Mouse (Mus musculus): Measurements from ENCODE around the gene Xpnpep3. TPM values are rescaled to one million over a fixed set of nuclear protein-coding genes. Genes with fewer than 3 reads are reported as not detected.
"Not testable (repeated sequence)": the region's sequence is repeated elsewhere in the genome, so short reads cannot be mapped to it uniquely, and the experiment has no call there.

The Xpnpep3 gene
- polyA plus RNA-seq, 1 experiment from 2014 or later = 10.9 TPM

GRCm38 (mm10) chr15:81470735-81471134, 70.8 kb downstream of the Xpnpep3 start:
- Histone ChIP-seq H3K27ac (ENCODE audit: low read length) (no peak overlapping the region), H3K4me3 (ENCODE audit: low read length) (no peak overlapping the region), H3K27me3 (ENCODE audit: insufficient read depth, low read length) (no peaks in the 10 kb centered on the region), H3K4me2 (replicated peaks; ENCODE audit: low read depth, low read length) (no peak overlapping the region), H3K9me3 (ENCODE audit: low read length) (no peaks in the 10 kb centered on the region), H3K9ac (replicated peaks; ENCODE audit: low read length) (no peak overlapping the region), H3K4me1 (ENCODE audit: insufficient read depth, low read length) (peaks cover 11% of the 10 kb centered on the region), H3K36me3 (ENCODE audit: insufficient read depth, low read length) (peaks cover 64% of the 10 kb centered on the region)
- no peak for ATAC-seq (ENCODE audit: low FRiP score, low TSS enrichment)
- 46% methylated on average over 8 of the region's 8 CpGs for WGBS

GRCm38 (mm10) chr15:81472256-81472655, 72.3 kb downstream of the Xpnpep3 start:
- Histone ChIP-seq H3K36me3 (ENCODE audit: insufficient read depth, low read length) (peaks cover 64% of the 10 kb centered on the region), H3K27ac (ENCODE audit: low read length) (no peak overlapping the region), H3K9ac (replicated peaks; ENCODE audit: low read length) (no peak overlapping the region), H3K9me3 (ENCODE audit: low read length) (no peaks in the 10 kb centered on the region), H3K4me3 (ENCODE audit: low read length) (no peak overlapping the region), H3K4me1 (ENCODE audit: insufficient read depth, low read length) (peaks cover 8% of the 10 kb centered on the region), H3K27me3 (ENCODE audit: insufficient read depth, low read length) (no peaks in the 10 kb centered on the region), H3K4me2 (replicated peaks; ENCODE audit: low read depth, low read length) (no peak overlapping the region)
- no peak for ATAC-seq (ENCODE audit: low FRiP score, low TSS enrichment)
- WGBS = 93% methylated on average over 5 of the region's 5 CpGs

GRCm38 (mm10) chr15:81475654-81476053, 75.7 kb downstream of the Xpnpep3 start:
- Histone ChIP-seq H3K4me1 (ENCODE audit: insufficient read depth, low read length) (0 out of 2 replicates have a peak, but pooled peaks cover 1% of the 10 kb centered on the region), H3K9ac (replicated peaks; ENCODE audit: low read length) (no peak overlapping the region), H3K4me3 (ENCODE audit: low read length) (no peak overlapping the region), H3K27me3 (ENCODE audit: insufficient read depth, low read length) (no peaks in the 10 kb centered on the region), H3K36me3 (ENCODE audit: insufficient read depth, low read length) (peaks cover 47% of the 10 kb centered on the region), H3K9me3 (ENCODE audit: low read length) (no peaks in the 10 kb centered on the region), H3K4me2 (replicated peaks; ENCODE audit: low read depth, low read length) (no peak overlapping the region), H3K27ac (ENCODE audit: low read length) (no peak overlapping the region)
- no peak for ATAC-seq (ENCODE audit: low FRiP score, low TSS enrichment)
- 48% methylated on average over 3 of the region's 3 CpGs for WGBS

- Histone ChIP-seq H3K4me1 (ENCODE audit: insufficient read depth, low read length) (peaks cover 8% of the 10 kb centered on the region; the same call in 1 of the 2 replicates), H3K9ac (replicated peaks; ENCODE audit: low read length) (no peak overlapping the region), H3K4me2 (replicated peaks; ENCODE audit: low read depth, low read length) (no peak overlapping the region), H3K27ac (ENCODE audit: low read length) (no peak overlapping the region), H3K4me3 (ENCODE audit: low read length) (no peak overlapping the region), H3K27me3 (ENCODE audit: insufficient read depth, low read length) (no peaks in the 10 kb centered on the region), H3K9me3 (ENCODE audit: low read length) (no peaks in the 10 kb centered on the region), H3K36me3 (ENCODE audit: insufficient read depth, low read length) (peaks cover 37% of the 10 kb centered on the region)
- WGBS = 5% methylated on average over 2 of the region's 2 CpGs
- ATAC-seq (ENCODE audit: low FRiP score, low TSS enrichment) = 0 out of 2 replicates have a peak, but pooled peaks have one; percentile 46
Measured at GRCm38 (mm10) chr15:81476597-81476996, 76.7 kb downstream of the Xpnpep3 start.

GRCm38 (mm10) chr15:81479446-81480213, 79.7 kb downstream of the Xpnpep3 start:
- Histone ChIP-seq H3K4me1 (ENCODE audit: insufficient read depth, low read length) (peaks cover 8% of the 10 kb centered on the region; the same call in 1 of the 2 replicates), H3K27ac (ENCODE audit: low read length) (no peak overlapping the region), H3K9ac (replicated peaks; ENCODE audit: low read length) (no peak overlapping the region), H3K27me3 (ENCODE audit: insufficient read depth, low read length) (no peaks in the 10 kb centered on the region), H3K36me3 (ENCODE audit: insufficient read depth, low read length) (peaks cover 8% of the 10 kb centered on the region), H3K4me3 (ENCODE audit: low read length) (no peak overlapping the region), H3K4me2 (replicated peaks; ENCODE audit: low read depth, low read length) (no peak overlapping the region), H3K9me3 (ENCODE audit: low read length) (no peaks in the 10 kb centered on the region)
- WGBS = 39% methylated on average over 21 of the region's 21 CpGs
- 0 out of 2 replicates have a peak, but pooled peaks have one; percentile 35 for ATAC-seq (ENCODE audit: low FRiP score, low TSS enrichment)

GRCm38 (mm10) chr15:81480284-81480683, 80.3 kb downstream of the Xpnpep3 start:
- not testable (repeated sequence) for H3K36me3 ChIP-seq (ENCODE audit: insufficient read depth, low read length); ATAC-seq (ENCODE audit: low FRiP score, low TSS enrichment); H3K4me2 ChIP-seq (replicated peaks; ENCODE audit: low read depth, low read length); H3K4me1 ChIP-seq (ENCODE audit: insufficient read depth, low read length); H3K27me3 ChIP-seq (ENCODE audit: insufficient read depth, low read length); H3K27ac ChIP-seq (ENCODE audit: low read length); H3K9me3 ChIP-seq (ENCODE audit: low read length); H3K9ac ChIP-seq (replicated peaks; ENCODE audit: low read length); H3K4me3 ChIP-seq (ENCODE audit: low read length)
- whole genome bisulfite sequencing = 72% methylated on average over 3 of the region's 3 CpGs

GRCm38 (mm10) chr15:81480977-81481379, 81.0 kb downstream of the Xpnpep3 start:
- peaks cover 8% of the 10 kb centered on the region; the same call in 1 of the 2 replicates for H3K4me1 ChIP-seq (ENCODE audit: insufficient read depth, low read length)
- H3K27me3 ChIP-seq (ENCODE audit: insufficient read depth, low read length) = no peaks in the 10 kb centered on the region
- peak overlapping the region; percentile 39 for H3K4me3 ChIP-seq (ENCODE audit: low read length)
- no peaks in the 10 kb centered on the region for H3K9me3 ChIP-seq (ENCODE audit: low read length)
- H3K9ac ChIP-seq (replicated peaks; ENCODE audit: low read length) = peak overlapping the region; percentile 58; the same call in 1 of the 2 replicates
- 12% methylated on average over 13 of the region's 13 CpGs for WGBS
- peak; percentile 35; the same call in 1 of the 2 replicates for ATAC-seq (ENCODE audit: low FRiP score, low TSS enrichment)
- peak overlapping the region; percentile 64 for H3K4me2 ChIP-seq (replicated peaks; ENCODE audit: low read depth, low read length)
- H3K36me3 ChIP-seq (ENCODE audit: insufficient read depth, low read length) = no peaks in the 10 kb centered on the region
- H3K27ac ChIP-seq (ENCODE audit: low read length) = no peak overlapping the region

GRCm38 (mm10) chr15:81482966-81483365, 83.0 kb downstream of the Xpnpep3 start:
- Histone ChIP-seq H3K27me3 (ENCODE audit: insufficient read depth, low read length) (no peaks in the 10 kb centered on the region), H3K36me3 (ENCODE audit: insufficient read depth, low read length) (no peaks in the 10 kb centered on the region), H3K4me2 (replicated peaks; ENCODE audit: low read depth, low read length) (no peak overlapping the region), H3K27ac (ENCODE audit: low read length) (no peak overlapping the region), H3K4me1 (ENCODE audit: insufficient read depth, low read length) (peaks cover 8% of the 10 kb centered on the region; the same call in 1 of the 2 replicates), H3K9me3 (ENCODE audit: low read length) (no peaks in the 10 kb centered on the region), H3K4me3 (ENCODE audit: low read length) (no peak overlapping the region), H3K9ac (replicated peaks; ENCODE audit: low read length) (no peak overlapping the region)
- ATAC-seq (ENCODE audit: low FRiP score, low TSS enrichment) = no peak
- 82% methylated on average over 2 of the region's 2 CpGs for WGBS

- H3K9me3 ChIP-seq (ENCODE audit: low read length) = no peaks in the 10 kb centered on the region
- 77% methylated on average over 6 of the region's 6 CpGs for WGBS
- H3K27me3 ChIP-seq (ENCODE audit: insufficient read depth, low read length) = no peaks in the 10 kb centered on the region
- no peak overlapping the region for H3K4me2 ChIP-seq (replicated peaks; ENCODE audit: low read depth, low read length)
- H3K4me3 ChIP-seq (ENCODE audit: low read length) = no peak overlapping the region
- H3K4me1 ChIP-seq (ENCODE audit: insufficient read depth, low read length) = peaks cover 8% of the 10 kb centered on the region; the same call in 1 of the 2 replicates
- H3K9ac ChIP-seq (replicated peaks; ENCODE audit: low read length) = no peak overlapping the region
- no peak for ATAC-seq (ENCODE audit: low FRiP score, low TSS enrichment)
- H3K36me3 ChIP-seq (ENCODE audit: insufficient read depth, low read length) = no peaks in the 10 kb centered on the region
- H3K27ac ChIP-seq (ENCODE audit: low read length) = no peak overlapping the region
Measured at GRCm38 (mm10) chr15:81483691-81484090, 83.8 kb downstream of the Xpnpep3 start.

GRCm38 (mm10) chr15:81485483-81485882, 85.5 kb downstream of the Xpnpep3 start:
- no peaks in the 10 kb centered on the region for H3K27me3 ChIP-seq (ENCODE audit: insufficient read depth, low read length)

More at GRCm38 (mm10) chr15:81485483-81485882, 85.5 kb downstream of the Xpnpep3 start:
- H3K9me3 ChIP-seq (ENCODE audit: low read length) = no peaks in the 10 kb centered on the region
- H3K4me3 ChIP-seq (ENCODE audit: low read length) = no peak overlapping the region
- H3K36me3 ChIP-seq (ENCODE audit: insufficient read depth, low read length) = no peaks in the 10 kb centered on the region
- no peak overlapping the region for H3K4me2 ChIP-seq (replicated peaks; ENCODE audit: low read depth, low read length)
- no peak overlapping the region for H3K9ac ChIP-seq (replicated peaks; ENCODE audit: low read length)
- H3K4me1 ChIP-seq (ENCODE audit: insufficient read depth, low read length) = peaks cover 8% of the 10 kb centered on the region; the same call in 1 of the 2 replicates
- no peak overlapping the region for H3K27ac ChIP-seq (ENCODE audit: low read length)
- 75% methylated on average over 4 of the region's 4 CpGs for WGBS
- no peak for ATAC-seq (ENCODE audit: low FRiP score, low TSS enrichment)

Measured in kidney, embryonic 16.5 days (tissue).